Mouse (Mus musculus) NIH3T3 (cell line): Measurements from ENCODE around the gene Nptn.

Experiments used
- DNase-seq: peaks from one replicate; pipeline ENCODE4 v3.0.0-alpha.2; 2012; ENCODE audit warnings: low read depth

Gene Nptn

DNA sequence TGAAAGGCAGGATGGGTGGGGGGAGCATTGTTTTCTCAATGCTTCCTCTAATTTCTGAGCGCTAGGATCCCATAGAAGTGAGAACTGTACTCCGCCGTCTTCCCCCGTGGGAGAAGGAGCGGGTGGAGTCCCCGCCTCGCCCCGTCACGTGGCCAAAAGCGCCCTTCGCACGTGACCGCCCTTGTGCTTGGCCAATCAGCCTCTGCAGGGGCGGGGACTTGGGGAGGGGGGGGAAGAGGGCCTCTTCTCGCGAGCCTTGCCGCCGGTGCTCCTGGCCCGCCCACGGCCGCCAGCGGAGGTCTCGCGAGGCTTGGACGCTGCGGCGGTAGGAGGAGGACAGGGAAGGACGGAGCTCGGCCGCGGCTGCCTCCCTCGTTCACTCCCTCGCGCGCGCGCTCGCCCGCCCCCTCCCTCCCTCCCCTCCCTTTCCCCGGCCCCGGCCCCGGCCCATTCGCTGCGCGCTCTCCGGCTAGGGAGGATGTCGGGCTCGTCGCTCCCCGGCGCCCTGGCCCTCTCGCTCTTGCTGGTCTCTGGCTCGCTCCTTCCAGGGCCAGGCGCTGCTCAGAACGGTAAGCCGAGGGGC lies at the start of gene Nptn:
Gene Nptn, plus strand, starts transcription at position 283 of the 583 bp plus-strand sequence.
- DNase-seq: peak; percentile 98

- no peak for DNase-seq
Observed at GRCm38 (mm10) chr9:58533322-58533721, 48.7 kb upstream of the Nptn start.

- DNase-seq: peak; percentile 81
Observed at GRCm38 (mm10) chr9:58534766-58535165, 47.3 kb upstream of the Nptn start.

DNA sequence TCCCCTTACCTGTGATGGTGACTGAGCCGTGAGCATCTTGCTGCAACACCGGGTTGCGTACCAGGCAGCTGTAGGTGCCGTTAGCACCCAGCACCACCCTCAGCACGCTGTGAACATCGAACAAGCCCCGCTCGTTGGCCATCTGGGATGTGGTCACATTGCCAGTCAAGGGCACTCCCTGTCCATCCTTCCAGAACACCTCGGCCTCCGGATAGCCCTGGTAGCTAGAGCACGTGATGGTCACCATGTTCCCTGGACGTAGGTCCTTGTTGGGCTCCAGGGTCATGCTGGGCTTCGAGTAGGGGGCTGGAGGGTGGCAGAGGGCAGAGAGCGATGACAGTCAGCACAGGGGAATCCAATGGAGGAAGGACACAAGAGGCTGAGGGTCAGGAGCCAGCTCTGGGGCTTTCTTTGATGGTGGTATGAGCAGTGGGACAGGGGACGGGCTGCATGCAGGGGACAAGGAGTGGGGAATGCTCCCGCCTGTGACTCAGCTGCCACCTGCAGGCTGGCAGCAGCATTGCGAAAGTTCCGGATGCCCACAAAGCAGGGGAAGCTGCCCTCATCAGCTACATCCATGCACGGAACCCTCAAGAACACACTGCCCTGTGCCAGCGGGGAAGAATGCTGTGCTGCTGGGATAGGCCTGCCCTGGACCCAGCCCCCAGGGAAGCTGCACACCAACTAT lies 46.4 kb upstream of the Nptn start:
- peak; percentile 46 for DNase-seq

DNA sequence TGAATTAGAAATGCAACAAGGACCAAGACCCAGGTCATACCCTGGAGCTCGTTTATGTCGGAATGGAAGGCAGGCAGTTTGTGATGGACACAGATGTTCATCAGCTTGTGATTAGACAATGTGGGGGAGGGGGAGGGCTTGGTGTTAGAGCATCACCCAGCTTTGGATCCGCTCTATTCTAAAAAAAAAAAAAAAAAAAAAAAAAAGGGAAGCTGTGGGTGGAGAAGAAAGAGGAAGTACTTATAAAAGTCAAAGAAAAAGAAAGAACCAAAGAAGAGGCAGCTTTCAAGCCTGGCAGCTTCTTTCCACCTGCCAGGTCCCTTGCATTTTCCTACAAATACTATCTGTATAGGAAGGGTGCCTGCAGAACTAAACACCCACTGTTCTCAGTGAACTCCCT lies 44.3 kb upstream of the Nptn start:
- no peak for DNase-seq

DNA sequence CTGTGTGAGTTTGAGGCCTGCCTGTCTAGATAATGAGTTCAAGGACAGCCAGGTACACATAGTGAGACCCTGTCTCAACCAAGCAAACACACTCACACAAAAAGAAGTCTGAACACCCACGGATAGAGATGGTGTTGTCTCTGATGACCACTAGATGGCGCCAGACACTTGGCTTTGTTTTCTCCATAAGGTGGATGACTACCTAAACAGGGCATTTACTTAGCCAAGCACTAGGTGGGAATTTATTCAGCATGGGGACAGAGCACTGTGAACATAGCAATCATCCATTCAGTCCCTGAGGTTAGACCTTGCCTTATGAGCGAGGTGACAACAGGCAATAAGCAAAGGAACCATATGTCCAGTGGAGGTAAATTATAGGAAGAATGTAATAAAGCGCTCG lies 42.2 kb upstream of the Nptn start:
- DNase-seq: peak; percentile 84

DNA sequence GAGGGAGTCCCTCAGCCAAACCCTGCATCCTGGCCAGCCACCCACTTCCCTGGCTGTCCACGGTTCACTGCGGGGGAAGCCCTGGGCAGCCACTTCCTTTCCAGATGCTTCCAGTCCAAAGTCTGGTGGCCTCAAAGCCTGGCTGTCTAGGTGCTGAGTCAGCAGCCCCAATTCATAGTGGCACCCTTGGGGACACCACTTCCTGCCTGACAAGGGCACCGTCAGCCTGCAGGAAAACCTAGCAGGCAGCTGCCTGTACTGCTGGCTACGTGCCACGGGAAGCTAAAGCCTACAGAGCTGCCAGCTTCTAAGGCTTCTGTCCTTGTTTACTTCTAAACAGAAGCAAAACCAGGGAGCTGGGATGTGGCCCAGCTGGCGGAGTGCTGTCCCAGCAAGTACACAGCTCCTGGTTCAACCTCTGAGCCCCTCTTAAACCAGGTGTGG lies 40.1 kb upstream of the Nptn start:
- peak; percentile 66 for DNase-seq

DNA sequence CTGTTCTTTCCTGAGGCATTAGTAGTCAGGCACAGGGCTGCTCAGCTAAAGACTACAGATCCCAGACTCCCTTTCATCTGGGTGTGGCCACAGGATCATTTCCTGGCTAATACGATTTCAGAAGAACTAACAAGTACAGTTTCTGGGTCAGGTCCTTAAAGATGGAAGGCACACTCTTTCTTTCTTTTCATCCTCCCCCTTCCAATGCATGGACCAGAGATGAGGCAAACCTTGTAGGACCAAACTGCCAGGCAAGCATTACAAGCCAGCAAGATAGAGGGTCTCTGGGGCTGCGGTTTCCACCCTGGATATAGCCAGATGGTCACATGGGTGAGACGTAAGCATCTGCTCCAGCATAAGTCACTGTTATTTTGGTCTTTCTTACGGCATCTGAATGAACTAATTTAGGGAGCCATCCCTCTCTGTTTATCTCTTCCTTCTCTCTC lies 37.1 kb upstream of the Nptn start:
- no peak for DNase-seq

DNA sequence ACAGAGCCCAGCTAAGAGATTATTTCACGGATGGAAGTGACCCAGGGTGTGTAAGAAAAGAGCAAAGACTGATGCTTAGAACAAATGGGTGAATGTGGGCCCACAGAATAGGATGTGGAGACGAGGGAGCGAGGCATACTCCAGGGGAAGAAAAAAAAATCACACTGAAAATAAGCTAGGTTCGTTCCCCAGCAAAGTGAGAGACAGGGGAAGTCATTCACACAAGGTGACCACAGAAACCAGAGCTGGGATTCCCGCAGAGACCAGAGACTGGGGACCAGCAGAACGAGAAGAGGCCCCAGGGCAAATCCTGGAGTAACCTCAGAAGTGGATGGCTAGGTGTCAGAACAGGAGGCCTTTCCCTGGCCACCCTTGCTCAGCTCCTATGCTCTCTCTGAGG lies 36.6 kb upstream of the Nptn start:
- DNase-seq: no peak

DNA sequence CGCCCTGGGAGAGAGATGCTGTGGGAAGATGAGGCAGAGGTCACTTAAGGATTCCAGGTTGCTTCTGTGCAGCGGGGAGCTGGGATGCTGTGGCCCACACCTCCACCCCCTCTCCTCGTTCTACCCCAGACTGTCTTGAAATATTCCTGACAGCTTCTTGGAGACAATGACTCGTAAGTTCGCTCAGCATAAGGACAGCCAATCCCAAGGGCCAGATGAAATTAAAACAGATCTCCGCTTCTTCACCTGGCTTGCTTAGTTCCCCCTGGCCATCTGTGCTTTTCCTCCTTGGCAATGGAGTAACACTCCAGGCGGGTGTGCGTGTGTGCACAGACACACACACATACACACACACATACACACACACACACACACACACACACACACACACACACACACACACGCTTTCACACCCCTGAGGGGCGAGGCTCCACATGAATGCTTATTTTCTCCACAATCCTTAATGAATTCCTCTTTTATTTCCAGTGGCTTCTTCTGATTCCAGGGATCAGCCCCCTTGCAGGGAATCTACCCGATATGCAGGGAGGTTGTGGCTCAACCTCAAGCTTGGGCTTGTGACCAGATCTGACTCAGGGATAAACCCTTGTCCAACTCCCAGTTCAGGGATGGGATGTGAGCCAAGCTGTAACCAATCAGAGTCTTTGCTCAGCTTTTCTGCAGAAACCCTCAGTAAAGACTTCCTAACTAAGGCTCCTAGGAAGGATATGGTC lies 35.2 kb upstream of the Nptn start:
- DNase-seq: peak; percentile 94

DNA sequence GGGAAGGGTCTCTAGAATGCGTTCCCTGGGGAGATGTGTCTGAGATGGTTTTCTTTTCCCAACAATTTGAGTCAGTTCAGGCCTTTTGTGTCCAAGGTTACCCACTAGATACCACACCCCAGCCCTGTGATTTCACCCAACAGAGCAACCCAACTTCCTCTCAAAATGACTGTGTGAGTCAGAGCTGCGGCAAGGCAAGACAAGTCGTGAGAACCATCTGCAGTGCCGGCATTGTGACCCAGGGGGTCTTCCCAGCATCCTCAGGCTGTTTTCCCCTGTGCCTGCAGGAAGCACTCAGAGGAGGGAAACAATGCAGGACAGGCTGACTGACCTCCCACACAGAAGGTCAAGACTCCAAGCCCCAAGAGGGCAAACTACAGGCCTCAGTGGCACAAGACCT lies 33.1 kb upstream of the Nptn start:
- peak; percentile 67 for DNase-seq

- DNase-seq: peak; percentile 61
Observed at GRCm38 (mm10) chr9:58549694-58550093, 32.3 kb upstream of the Nptn start.

DNA sequence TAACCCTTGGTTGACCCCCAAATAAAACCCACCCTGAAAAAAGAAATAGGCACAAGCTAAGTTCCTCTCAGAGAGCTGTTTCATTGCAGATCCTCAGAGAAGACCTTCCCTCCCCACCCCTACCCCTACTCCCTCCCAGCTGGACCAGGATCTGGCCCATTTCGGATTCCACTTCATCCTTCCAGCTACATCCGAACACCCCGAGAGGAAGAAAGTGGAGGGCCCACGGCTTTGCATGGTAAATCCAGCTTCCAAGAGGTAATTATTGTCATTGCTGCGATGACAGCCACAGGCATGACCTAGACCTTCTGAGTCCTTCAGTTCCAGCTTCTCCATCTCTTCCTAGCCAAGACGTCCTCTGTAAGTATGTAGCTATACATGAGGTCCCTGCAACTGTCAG lies 31.1 kb upstream of the Nptn start:
- DNase-seq: no peak

- DNase-seq: peak; percentile 25
Observed at GRCm38 (mm10) chr9:58552083-58552482, 30.0 kb upstream of the Nptn start.

- peak; percentile 86 for DNase-seq
Observed at GRCm38 (mm10) chr9:58554056-58554907, 27.8 kb upstream of the Nptn start.

- peak; percentile 78 for DNase-seq
Observed at GRCm38 (mm10) chr9:58554908-58555684, 26.9 kb upstream of the Nptn start, which contains the start of gene Cd276. Cd276 (minus strand) TSS chr9:58555437.

DNA sequence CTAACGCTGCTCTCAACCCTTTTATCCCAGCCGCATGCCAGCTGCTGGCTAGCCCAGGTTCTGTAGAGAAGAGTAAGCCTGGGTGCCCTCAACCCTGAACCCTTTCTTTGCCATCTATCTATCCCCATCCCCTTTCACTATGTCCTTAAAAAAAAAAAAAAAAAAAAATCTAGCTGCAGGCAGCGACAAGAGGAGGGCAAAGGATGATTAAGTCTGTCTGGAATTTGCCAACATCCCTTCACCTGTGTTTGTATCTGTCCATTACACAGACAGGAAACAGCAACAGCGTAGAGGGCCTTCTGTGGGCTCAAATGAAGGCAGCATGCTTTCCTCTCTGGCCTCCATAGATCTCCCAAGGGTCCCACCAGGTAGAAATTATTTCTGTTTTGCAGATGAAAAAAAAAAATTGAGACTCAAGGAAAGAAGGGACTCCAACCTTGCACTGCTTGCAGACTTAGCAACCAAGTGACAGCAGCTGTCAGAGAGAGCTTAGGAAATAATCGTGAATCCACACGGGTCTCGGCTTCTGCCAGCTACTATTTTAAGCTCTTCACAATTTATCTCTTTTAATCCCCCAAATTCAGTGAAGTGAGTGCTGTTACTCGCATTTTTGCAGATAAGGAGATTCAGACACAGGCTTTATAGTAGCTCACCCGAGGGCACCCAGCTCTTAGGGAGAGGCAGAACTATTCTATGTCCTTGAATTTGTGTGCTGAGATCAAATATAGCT lies 26.2 kb upstream of the Nptn start:
- no peak for DNase-seq

GRCm38 (mm10) chr9:58556627-58557026 lies 25.4 kb upstream of the Nptn start:
- no peak for DNase-seq

GRCm38 (mm10) chr9:58557457-58558455 lies 24.3 kb upstream of the Nptn start:
- DNase-seq: peak; percentile 18
